16 mouse cellular contexts compared by ENCODE assay signal in the genomic region with DNA sequence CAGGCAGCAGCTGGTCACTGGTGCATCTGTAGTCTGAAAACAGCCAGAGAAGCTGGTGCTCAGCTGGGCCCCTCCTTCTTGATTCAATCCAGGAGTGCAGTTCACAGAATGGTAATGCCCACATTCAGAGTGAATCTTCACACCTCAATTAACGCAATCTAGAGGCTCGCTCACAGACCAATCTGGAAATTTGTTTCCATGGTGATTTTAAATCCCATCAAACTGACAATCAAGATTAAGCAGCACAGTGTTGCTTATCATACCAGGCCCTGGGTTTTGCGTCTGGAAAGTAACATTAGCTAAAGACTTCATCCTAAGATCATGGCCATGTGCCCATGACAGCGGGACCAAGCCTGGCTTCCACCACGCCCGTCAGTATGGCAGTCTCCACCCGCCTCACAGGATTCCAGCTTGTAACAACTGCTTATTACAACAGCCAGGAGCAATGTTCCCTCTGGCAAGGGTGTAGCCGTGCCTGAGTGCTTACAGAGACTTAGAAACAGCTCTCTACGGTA.
DNase-seq lines count a peak whose midpoint lies in the region; ATAC-seq and TF ChIP-seq lines count a peak whose summit lies in the region.
"Had no signal": no experiment of that assay in that cellular context is flagged by ENCODE, and none has a peak within 500 bp of the region (broad histone marks: within the 10 kb centered on the region; RNA-seq: fewer than 3 reads in every experiment).

No protein-coding gene starts in this region.

- H3K9me3 ChIP-seq in forebrain, embryonic 12.5 days: no peaks in the 10 kb centered on the region
- no peaks in the 10 kb centered on the region for H3K9me3 ChIP-seq in hindbrain, embryonic 14.5 days (ENCODE audit: control insufficient read depth, low read length)
- no peaks in the 10 kb centered on the region for H3K9me3 ChIP-seq in midbrain, postnatal 0 days (ENCODE audit: low read length)
- H3K9me3 ChIP-seq: embryonic facial prominence, embryonic 13.5 days; limb, embryonic 12.5 days had no signal

- no peak overlapping the region for H3K4me2 ChIP-seq in forebrain, embryonic 12.5 days
- no peak overlapping the region for H3K4me2 ChIP-seq in hindbrain, embryonic 14.5 days (replicated peaks)
- H3K4me2 ChIP-seq in midbrain, postnatal 0 days (ENCODE audit: low read depth, low read length, poor library complexity, severe bottlenecking): no peak overlapping the region
- H3K4me2 ChIP-seq: embryonic facial prominence, embryonic 13.5 days; limb, embryonic 12.5 days had no signal

- WGBS in forebrain, embryonic 12.5 days: 49% methylated on average over 9 of the region's 9 CpGs
- WGBS in hindbrain, embryonic 14.5 days: 50% methylated on average over 9 of the region's 9 CpGs
- WGBS in midbrain, postnatal 0 days: 30% methylated on average over 9 of the region's 9 CpGs

- H3K9ac ChIP-seq in forebrain, embryonic 12.5 days: no peak overlapping the region
- no peak overlapping the region for H3K9ac ChIP-seq in hindbrain, embryonic 14.5 days
- no peak overlapping the region for H3K9ac ChIP-seq in midbrain, postnatal 0 days (replicated peaks; ENCODE audit: low read length, poor library complexity, severe bottlenecking)
- H3K9ac ChIP-seq: embryonic facial prominence, embryonic 13.5 days; limb, embryonic 12.5 days had no signal

- intact Hi-C loops in heart, postnatal 10 days (cut with DNase I): loop anchor here (10.0 kb wide), 1 partner anchor 584 kb away; no protein-coding TSS in a partner anchor

- peak; percentile 64; the same call in 1 of the 2 replicates for ATAC-seq in forebrain, embryonic 12.5 days (ENCODE audit: low FRiP score)
- no peak; the same call in 1 of the 2 replicates for ATAC-seq in hindbrain, embryonic 14.5 days (ENCODE audit: low FRiP score)
- ATAC-seq in midbrain, postnatal 0 days (ENCODE audit: low FRiP score): no peak
- ATAC-seq: activated CD4-positive, CD25-positive, alpha-beta regulatory T cell, adult 4 months; intestine, postnatal 0 days had no signal

- H3K27me3 ChIP-seq in forebrain, embryonic 12.5 days: no peaks in the 10 kb centered on the region; the same call in 1 of the 2 replicates
- H3K27me3 ChIP-seq in hindbrain, embryonic 14.5 days (ENCODE audit: control insufficient read depth, insufficient read depth, low read length): no peaks in the 10 kb centered on the region
- H3K27me3 ChIP-seq in midbrain, postnatal 0 days (ENCODE audit: insufficient read depth, low read length): no peaks in the 10 kb centered on the region; the same call in 1 of the 2 replicates
- H3K27me3 ChIP-seq: embryonic facial prominence, embryonic 13.5 days had no signal

- H3K4me1 ChIP-seq in forebrain, embryonic 12.5 days: peaks cover 14% of the 10 kb centered on the region
- H3K4me1 ChIP-seq in hindbrain, embryonic 14.5 days (replicated peaks; ENCODE audit: control insufficient read depth, insufficient read depth, low read length): peaks cover 11% of the 10 kb centered on the region
- 0 out of 2 replicates have a peak, but pooled peaks cover 4% of the 10 kb centered on the region for H3K4me1 ChIP-seq in midbrain, postnatal 0 days (ENCODE audit: insufficient read depth, low read length)
- H3K4me1 ChIP-seq: limb, embryonic 12.5 days had no signal

- peak overlapping the region; percentile 59 for H3K27ac ChIP-seq in forebrain, embryonic 12.5 days
- peak overlapping the region; percentile 71 for H3K27ac ChIP-seq in hindbrain, embryonic 14.5 days
- peak overlapping the region; percentile 47 for H3K27ac ChIP-seq in midbrain, postnatal 0 days (ENCODE audit: low read depth, low read length)
- H3K27ac ChIP-seq: embryonic facial prominence, embryonic 13.5 days; limb, embryonic 12.5 days; macrophage had no signal

- H3K36me3 ChIP-seq in forebrain, embryonic 12.5 days (replicated peaks): no peaks in the 10 kb centered on the region
- no peaks in the 10 kb centered on the region for H3K36me3 ChIP-seq in hindbrain, embryonic 14.5 days (replicated peaks; ENCODE audit: control insufficient read depth, insufficient read depth)
- H3K36me3 ChIP-seq in midbrain, postnatal 0 days (ENCODE audit: insufficient read depth, low read length): no peaks in the 10 kb centered on the region
- H3K36me3 ChIP-seq: embryonic facial prominence, embryonic 13.5 days; G1E; limb, embryonic 12.5 days had no signal

- DNase-seq in layer of hippocampus, adult 9-11 months: peak; percentile 9
- no peak for DNase-seq in layer of hippocampus, adult 11-12 months (ENCODE audit: low spot score)
- DNase-seq in hindbrain, embryonic 14.5 days (ENCODE audit: low spot score): no peak
- DNase-seq in midbrain, postnatal 0 days (ENCODE audit: low spot score): peak; percentile 72
- no peak for DNase-seq in kidney, postnatal 10 days
- no peak for DNase-seq in adrenal gland, postnatal 36 days
- DNase-seq in heart, postnatal 10 days: no peak
- DNase-seq: cerebellum, postnatal 36 days; thymus, postnatal 14 days had no signal

- H3K4me3 ChIP-seq in forebrain, embryonic 12.5 days (replicated peaks): no peak overlapping the region
- H3K4me3 ChIP-seq in hindbrain, embryonic 14.5 days (replicated peaks; ENCODE audit: low read length): no peak overlapping the region
- H3K4me3 ChIP-seq in midbrain, postnatal 0 days (ENCODE audit: low read depth, low read length): no peak overlapping the region
- H3K4me3 ChIP-seq: embryonic facial prominence, embryonic 13.5 days; limb, embryonic 12.5 days had no signal

- no peak for TF ChIP-seq CTCF in midbrain, postnatal 0 days (IDR thresholded peaks at IDR 0.05)

Comparison
In these comparisons a context has a peak if more than half of its experiments do, and no peak if none do; other contexts are left out.
1. DNase-seq: peak in layer of hippocampus, adult 9-11 months (single experiment) and midbrain, postnatal 0 days (single experiment); none in layer of hippocampus, adult 11-12 months (single experiment), hindbrain, embryonic 14.5 days (single experiment), kidney, postnatal 10 days (single experiment), adrenal gland, postnatal 36 days (0 of 2) and heart, postnatal 10 days (0 of 2).
2. Peak in every context shown above with its lines, with median percentiles within 50 percentile points of each other: H3K27ac ChIP-seq.